Mouse (Mus musculus) spleen, adult 12 weeks (tissue): ENCODE results near the gene Gstp1.
"Not testable (repeated sequence)": the region's sequence is repeated elsewhere in the genome, so short reads cannot be mapped to it uniquely, and the experiment has no call there.

Experiments
- DNase-seq: peaks from one replicate; pipeline ENCODE4 v3.0.0; 2022; ENCODE audit warnings: low spot score

Gstp1 gene

GRCm38 (mm10) chr19:4037788-4038232, at the start of gene Gstp1:
TSS of gene Gstp1 (minus strand) at chr19:4037985.
- peak; percentile 69 for DNase-seq

GRCm38 (mm10) chr19:4087090-4087489, 49.3 kb upstream of the Gstp1 start:
- no peak for DNase-seq

GRCm38 (mm10) chr19:4086156-4086555, 48.4 kb upstream of the Gstp1 start:
- DNase-seq, result no peak

- DNase-seq, result no peak
Measured at GRCm38 (mm10) chr19:4084984-4085383, 47.2 kb upstream of the Gstp1 start.

GRCm38 (mm10) chr19:4083826-4084225, 46.0 kb upstream of the Gstp1 start:
- DNase-seq, result no peak

GRCm38 (mm10) chr19:4083316-4083715, 45.5 kb upstream of the Gstp1 start:
- DNase-seq, result no peak

GRCm38 (mm10) chr19:4082219-4082965, 44.6 kb upstream of the Gstp1 start:
- no peak for DNase-seq

- no peak for DNase-seq
Measured at GRCm38 (mm10) chr19:4081394-4081793, 43.6 kb upstream of the Gstp1 start, which contains the start of gene Cabp2. TSS of gene Cabp2 (plus strand) at chr19:4081578.

- DNase-seq, result peak; percentile 37
Measured at GRCm38 (mm10) chr19:4080511-4081009, 42.8 kb upstream of the Gstp1 start.

- peak; percentile 54 for DNase-seq
Measured at GRCm38 (mm10) chr19:4079594-4079993, 41.8 kb upstream of the Gstp1 start.

GRCm38 (mm10) chr19:4075531-4075930, 37.7 kb upstream of the Gstp1 start:
- DNase-seq, result no peak

- no peak for DNase-seq
Measured at GRCm38 (mm10) chr19:4072706-4073424, 35.1 kb upstream of the Gstp1 start.

- no peak for DNase-seq
Measured at GRCm38 (mm10) chr19:4071406-4071805, 33.6 kb upstream of the Gstp1 start.

- DNase-seq, result no peak
Measured at GRCm38 (mm10) chr19:4070756-4071155, 33.0 kb upstream of the Gstp1 start.

- DNase-seq, result no peak
Measured at GRCm38 (mm10) chr19:4070311-4070710, 32.5 kb upstream of the Gstp1 start.

- DNase-seq, result no peak
Measured at GRCm38 (mm10) chr19:4068717-4069410, 31.1 kb upstream of the Gstp1 start.

- DNase-seq, result not testable (repeated sequence)
Measured at GRCm38 (mm10) chr19:4068242-4068641, 30.5 kb upstream of the Gstp1 start.

GRCm38 (mm10) chr19:4066877-4067276, 29.1 kb upstream of the Gstp1 start:
- no peak for DNase-seq

GRCm38 (mm10) chr19:4066280-4066679, 28.5 kb upstream of the Gstp1 start:
- no peak for DNase-seq

- not testable (repeated sequence) for DNase-seq
Measured at GRCm38 (mm10) chr19:4064501-4064900, 26.7 kb upstream of the Gstp1 start.

- DNase-seq, result not testable (repeated sequence)
Measured at GRCm38 (mm10) chr19:4063357-4063756, 25.6 kb upstream of the Gstp1 start.

GRCm38 (mm10) chr19:4060899-4061465, 23.2 kb upstream of the Gstp1 start:
- no peak for DNase-seq
